Mouse (Mus musculus) heart, postnatal 0 days (tissue): ENCODE results near the gene Abce1.

Source experiments
- CTCF ChIP-seq: IDR thresholded peaks from 2 replicates; pipeline ENCODE4 v1.5.1; 2016; ENCODE audit warnings: antibody characterized with exemption, control low read depth, low read depth
- EP300 ChIP-seq: IDR thresholded peaks from 2 replicates; pipeline ENCODE4 v1.6.1; 2016; ENCODE audit warnings: antibody characterized with exemption, low read depth

GRCm38 (mm10) chr8:79641119-79641518 is 70.4 kb downstream of the Abce1 start:
- TF ChIP-seq CTCF (no peak), EP300 (no peak)
